Mouse (Mus musculus): ENCODE results near the gene Ube2b. TPM values are rescaled to one million over a fixed set of nuclear protein-coding genes. Genes with fewer than 3 reads are reported as not detected.

Gene Ube2b
- 494 TPM for polyA plus RNA-seq (2014; fragmentation: Illumina TruSeq; extraction: RNeasy Lipid Tissue Mini Kit (QIAGEN cat#74804); ENCODE audit: low read depth, low replicate concordance)

DNA sequence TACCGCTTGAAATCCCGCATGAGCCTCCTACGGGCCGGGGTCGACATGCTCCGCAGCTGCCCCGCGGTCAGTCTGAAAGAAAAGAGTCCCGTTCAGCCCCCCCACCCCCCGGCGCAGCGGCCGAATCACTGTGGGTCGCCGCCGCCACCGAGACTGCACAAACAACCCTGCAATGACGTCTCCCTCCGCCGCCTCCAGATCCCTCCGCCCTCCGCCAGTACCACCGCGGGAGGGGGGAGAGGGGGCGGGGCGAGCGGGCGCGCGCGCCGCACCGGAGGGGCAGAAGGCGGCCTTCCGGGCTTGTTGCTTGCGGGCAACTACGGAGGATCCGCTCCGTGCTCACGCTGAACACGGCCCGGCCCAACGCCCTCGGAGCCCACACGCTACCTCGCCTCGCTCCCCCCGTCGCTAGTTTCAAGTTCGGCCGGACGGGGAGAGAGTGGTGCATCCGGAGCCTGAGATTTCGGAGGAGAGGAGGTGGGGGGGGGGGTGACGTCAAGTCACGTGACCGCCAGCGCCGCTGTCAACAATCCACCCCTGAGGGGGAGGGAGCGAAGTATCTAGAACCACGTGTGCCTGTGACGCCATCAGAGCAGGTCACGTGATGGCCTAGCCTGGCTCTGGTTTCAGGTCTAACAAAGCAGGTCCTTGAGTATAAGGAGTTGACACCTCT lies at the start of gene Ube2b:
Gene Ube2b (minus strand): TSS at position 473 of the 673 bp plus-strand sequence.

DNA sequence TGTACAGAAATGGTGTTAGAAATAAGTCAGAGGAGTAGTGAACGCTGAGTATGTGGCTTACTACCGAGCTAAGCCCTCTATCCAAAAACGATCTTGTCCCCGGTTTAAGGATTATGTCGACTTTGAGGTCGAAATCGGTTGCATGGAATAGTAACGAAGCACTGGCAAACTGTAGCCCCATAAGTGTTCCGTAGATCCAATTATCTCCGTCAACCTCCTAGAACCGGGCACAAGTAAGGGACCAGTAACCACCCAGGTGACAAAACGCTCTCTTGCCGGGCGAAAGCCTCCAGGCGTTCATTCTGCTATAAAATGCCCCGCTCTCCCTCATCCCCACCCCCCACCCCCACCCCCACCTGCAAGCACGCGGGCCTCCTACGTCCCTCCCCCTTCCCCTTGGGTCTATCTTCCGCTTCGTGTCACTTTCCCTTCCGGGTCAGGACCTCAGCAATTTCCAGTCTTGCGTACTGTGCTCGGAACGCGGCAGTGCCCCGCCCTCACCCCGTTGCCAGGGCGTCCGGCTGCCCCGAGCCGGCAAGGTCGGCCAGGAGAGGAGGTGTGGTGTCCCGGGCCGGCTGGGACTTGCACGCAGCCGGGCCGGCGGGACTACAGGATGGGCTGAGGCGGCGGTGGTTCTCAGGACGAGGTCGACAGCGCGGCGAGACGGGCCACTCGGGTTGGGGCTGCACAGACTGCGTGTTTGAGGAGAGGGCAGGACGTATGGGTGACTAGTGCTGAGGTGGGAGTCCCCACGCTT lies 3.4 kb upstream of the Ube2b start, which contains the start of gene Cdkl3:
Gene Cdkl3 (plus strand): TSS at position 450 of the 757 bp plus-strand sequence.

DNA sequence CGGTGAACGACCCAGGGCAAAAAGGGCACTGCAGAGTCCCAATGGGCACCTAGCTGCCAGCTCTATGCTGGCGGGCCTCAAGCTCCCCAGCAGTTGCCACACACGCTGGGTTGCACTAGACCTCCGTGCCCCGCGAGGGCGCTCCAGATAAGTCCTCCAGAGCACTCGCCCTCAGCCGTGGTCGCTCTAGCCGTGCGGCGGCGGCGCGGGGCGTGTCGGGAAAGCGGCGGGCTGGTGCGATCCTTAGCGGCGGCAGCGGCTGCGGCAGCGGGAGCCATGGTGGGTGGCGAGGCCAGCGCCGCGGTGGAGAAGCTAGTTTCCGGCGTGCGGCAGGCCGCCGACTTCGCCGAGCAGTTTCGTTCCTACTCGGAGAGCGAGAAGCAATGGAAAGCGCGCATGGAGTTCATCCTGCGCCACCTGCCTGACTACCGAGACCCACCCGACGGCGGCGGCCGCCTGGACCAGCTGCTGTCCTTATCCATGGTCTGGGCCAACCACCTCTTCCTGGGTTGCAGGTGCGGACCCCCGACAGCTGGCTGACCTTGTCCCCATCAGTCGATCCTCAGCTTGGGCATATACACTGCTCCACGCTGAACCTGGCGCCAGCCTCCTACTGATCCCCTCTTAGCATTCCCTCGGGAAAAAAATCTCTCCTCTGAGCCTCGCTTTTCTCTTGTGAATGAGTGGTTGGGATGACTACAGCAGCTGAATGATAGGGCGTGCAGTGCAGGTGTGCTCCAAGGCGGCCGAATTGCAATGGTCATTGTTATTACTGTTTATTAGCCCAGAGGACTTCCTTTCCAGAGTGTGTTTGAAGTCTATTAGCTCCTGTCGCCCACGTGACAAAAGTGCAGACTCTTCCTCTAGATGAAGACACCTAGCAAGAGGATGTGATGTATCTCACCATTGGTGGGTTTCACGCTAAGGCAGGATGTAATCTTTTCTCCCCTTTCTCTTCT lies 32.8 kb downstream of the Ube2b start, which contains the start of gene Cdkn2aipnl:
Gene Cdkn2aipnl (plus strand): TSS at position 219 of the 959 bp plus-strand sequence.

Other genes starting within 250 kb of the Ube2b start
- gene Sec24a, start 237.1 kb downstream of the Ube2b start, polyA plus RNA-seq (2014; fragmentation: Illumina TruSeq; extraction: RNeasy Lipid Tissue Mini Kit (QIAGEN cat#74804); ENCODE audit: low read depth, low replicate concordance): 25.4 TPM
- 53.1 TPM for gene Sar1b, start 237.1 kb downstream of the Ube2b start, polyA plus RNA-seq (2014; fragmentation: Illumina TruSeq; extraction: RNeasy Lipid Tissue Mini Kit (QIAGEN cat#74804); ENCODE audit: low read depth, low replicate concordance)
- gene Jade2, start 143.1 kb downstream of the Ube2b start, polyA plus RNA-seq (2014; fragmentation: Illumina TruSeq; extraction: RNeasy Lipid Tissue Mini Kit (QIAGEN cat#74804); ENCODE audit: low read depth, low replicate concordance): 1.0 TPM
- 12.1 TPM for gene Cdkn2aipnl, start 33.1 kb downstream of the Ube2b start, polyA plus RNA-seq (2014; fragmentation: Illumina TruSeq; extraction: RNeasy Lipid Tissue Mini Kit (QIAGEN cat#74804); ENCODE audit: low read depth, low replicate concordance)
- gene Cdkl3, start 3.5 kb upstream of the Ube2b start, polyA plus RNA-seq (2014; fragmentation: Illumina TruSeq; extraction: RNeasy Lipid Tissue Mini Kit (QIAGEN cat#74804); ENCODE audit: low read depth, low replicate concordance): 1,673 TPM
- 29.3 TPM for gene Ppp2ca, start 97.9 kb upstream of the Ube2b start, polyA plus RNA-seq (2014; fragmentation: Illumina TruSeq; extraction: RNeasy Lipid Tissue Mini Kit (QIAGEN cat#74804); ENCODE audit: low read depth, low replicate concordance)
- not detected for gene Olfr1373, start 144.8 kb upstream of the Ube2b start, polyA plus RNA-seq (2014; fragmentation: Illumina TruSeq; extraction: RNeasy Lipid Tissue Mini Kit (QIAGEN cat#74804); ENCODE audit: low read depth, low replicate concordance)
- gene Olfr1371, start 213.2 kb upstream of the Ube2b start, polyA plus RNA-seq (2014; fragmentation: Illumina TruSeq; extraction: RNeasy Lipid Tissue Mini Kit (QIAGEN cat#74804); ENCODE audit: low read depth, low replicate concordance): not detected
- gene Skp1a, start 231.2 kb upstream of the Ube2b start, polyA plus RNA-seq (2014; fragmentation: Illumina TruSeq; extraction: RNeasy Lipid Tissue Mini Kit (QIAGEN cat#74804); ENCODE audit: low read depth, low replicate concordance): 609 TPM